Mouse (Mus musculus): ENCODE results near the gene Cenpp.
"Not testable (repeated sequence)": the region's sequence is repeated elsewhere in the genome, so short reads cannot be mapped to it uniquely, and the experiment has no call there.

Gene Cenpp

DNA sequence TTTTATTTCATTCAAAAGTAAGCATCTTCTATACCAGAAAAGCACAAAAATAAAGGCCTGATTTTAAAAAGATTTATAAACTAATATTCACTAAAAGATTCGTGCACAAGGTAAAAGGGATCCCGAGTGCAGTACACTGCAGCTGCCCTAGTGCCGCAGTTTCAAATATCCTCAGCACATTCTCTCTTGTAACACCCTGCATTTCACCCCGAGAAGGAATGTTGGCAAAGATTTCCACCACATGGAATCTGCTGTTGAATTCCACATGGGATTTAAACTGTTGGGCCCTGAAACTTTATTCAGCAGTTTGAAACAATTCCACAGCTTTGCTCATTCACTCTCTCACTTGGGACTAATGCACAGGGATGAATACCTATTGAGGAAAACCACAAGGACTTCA, 44.9 kb downstream of the Cenpp start, which contains the start of gene Ogn:
Gene Ogn, plus strand, starts transcription at position 333 of the 400 bp plus-strand sequence.
- no peak for DNase-seq (ENCODE audit: low spot score in 2 of 2)

DNA sequence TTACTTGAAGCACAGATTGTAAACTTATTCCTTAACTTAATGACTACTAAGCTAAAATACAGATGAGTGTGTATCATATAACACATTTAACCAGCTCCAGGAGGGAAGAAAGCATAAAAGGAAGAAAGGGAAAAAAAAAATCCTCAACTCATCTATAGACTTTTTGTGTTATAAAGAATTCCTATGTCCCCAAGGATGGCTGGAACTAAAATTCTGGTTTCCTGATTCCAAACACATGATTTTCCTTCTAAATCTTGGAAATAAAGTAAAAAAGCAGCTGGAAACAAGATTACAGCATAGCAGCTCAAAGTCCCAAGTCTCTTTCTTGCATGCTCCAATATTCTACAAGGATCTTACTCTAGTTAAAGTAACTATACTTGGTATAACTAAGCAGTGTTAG, 49.0 kb downstream of the Cenpp start:
- no peak for DNase-seq (ENCODE audit: low spot score in 2 of 2)

DNA sequence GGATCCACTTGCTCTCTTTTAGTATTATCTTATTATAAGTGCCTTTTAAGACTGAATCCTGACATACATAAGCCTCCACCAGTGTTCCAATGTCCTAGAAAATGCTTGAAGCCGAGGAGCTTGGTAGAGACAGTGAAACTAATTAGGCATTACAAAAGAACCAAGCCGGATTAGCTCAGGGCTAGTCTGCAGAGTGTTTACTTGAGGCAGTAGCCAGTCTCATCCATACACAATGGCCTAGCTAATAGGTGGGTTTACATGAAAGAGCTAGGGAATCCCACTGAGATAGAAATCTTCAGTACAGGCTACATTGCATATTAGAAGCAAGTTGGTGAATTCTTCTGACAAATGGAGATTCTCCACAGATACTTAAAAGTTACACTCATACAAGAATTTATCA, 50.0 kb downstream of the Cenpp start:
- not testable (repeated sequence) for DNase-seq (ENCODE audit: low spot score in 2 of 2)

DNA sequence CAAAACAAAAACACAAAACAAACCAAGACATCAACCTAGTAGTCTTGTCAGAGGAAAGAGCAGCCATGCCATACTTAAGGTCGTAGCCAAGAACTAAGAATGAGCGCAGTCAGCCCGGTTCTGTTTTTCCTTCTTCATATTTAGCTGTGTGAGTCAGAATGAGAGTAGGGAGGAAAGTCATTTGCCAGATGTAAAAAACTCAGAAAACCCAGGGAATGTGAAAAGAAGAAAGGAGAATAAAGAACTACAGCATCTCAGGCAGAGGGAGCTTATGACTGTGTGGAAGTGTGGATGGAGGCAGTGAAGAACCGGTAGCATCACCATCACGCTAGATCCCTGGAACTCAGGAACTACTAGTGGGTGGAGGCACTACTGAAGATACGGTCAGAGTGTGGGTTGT, 66.5 kb downstream of the Cenpp start:
- DNase-seq (ENCODE audit: low spot score in 2 of 2): no peak

DNA sequence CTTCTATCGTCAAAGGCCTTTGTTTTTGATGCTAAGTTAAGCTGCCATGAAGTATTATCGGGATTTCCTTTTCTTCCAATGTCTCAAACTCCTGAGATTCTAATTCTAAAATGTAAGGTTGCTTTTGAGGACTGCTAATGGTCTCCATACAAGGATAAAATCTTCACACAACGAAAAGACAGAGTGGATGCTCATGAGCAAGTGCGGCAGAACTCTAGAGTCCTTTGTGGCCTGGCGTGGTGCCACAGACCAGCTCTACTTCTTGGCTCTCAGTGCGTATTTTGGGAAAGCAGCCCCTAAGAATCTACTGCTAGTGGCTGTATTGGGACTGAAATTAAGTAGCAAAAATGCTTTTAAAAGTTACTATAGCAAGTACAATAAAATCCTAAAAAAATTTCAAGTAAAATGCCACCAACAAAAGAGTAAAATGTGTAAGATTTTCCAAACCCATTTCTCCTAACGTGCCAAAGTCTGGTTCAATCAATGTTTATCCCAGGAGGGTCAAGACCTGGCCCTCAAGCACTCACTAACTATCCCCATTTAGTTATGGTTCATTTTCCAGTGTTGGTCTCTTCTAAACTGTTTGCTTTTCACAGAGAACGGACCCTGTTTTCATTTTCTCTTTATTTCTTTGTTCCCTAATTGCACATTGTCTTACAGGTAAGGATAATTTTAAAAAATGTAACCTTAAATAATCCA, 68.1 kb downstream of the Cenpp start:
- no peak for DNase-seq (ENCODE audit: low spot score in 2 of 2)

DNA sequence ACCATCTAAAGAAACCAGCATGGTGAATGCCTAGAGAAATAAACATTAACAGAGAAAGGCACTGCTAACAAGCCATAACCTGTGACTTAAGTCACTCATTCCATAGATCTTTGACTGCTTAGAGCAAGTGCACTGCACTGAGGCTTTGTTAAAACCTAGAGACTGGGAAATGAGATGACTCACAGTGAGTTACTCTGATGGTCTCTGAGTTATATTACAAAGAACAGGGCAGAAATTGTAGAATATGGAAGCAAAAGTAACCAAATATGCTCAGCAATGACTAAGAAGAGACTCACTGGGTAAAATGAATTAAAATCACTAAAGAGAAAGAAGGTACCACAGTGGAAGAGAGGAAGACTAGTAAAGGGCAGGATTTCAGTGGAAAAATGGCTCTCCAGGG, 68.7 kb downstream of the Cenpp start:
- DNase-seq (ENCODE audit: low spot score in 2 of 2): no peak

DNA sequence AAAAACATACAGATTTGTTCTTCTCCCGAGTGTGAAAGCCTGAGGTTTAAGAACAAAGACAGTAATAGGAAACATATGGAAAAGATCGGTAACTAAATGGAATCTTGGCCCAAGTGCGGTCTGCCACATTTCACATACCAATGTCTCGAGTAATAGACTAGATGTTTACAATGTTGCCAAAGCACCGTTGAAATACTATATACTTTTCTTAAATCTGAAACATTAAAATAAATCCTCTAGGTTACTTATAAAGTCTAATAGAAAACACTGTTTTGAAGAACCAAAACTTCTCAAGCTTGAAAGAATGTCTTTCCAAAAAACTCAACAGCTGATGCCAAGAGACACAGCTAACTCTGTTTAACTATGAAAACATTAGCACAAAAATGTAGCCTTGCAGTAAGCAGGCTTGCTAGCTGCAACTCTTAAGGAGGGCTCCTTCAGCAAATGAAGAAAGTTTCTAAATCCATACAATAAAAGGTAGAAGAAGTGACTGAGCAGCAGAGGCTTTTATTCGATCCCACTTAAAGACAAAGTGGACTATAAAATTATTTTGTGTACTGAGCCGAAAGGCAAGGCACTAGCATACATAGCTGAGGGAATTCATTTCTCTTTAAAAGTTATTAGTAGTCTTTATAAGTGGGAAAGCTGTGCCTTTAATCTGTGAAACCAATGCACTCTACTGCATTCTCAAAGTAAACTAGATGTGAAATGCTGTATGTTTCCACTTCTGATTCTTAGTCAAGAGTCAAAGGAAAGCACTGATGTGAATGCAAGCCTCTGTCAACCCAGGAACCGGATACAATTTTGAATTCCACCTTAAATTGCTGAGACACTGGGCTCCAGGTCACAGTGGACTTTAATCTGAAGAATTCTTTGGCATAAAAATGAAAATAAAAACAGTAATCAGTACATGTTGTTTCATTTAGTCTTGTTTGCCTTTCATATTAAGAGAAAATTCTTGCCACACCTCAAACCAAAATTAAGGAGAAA, 70.7 kb downstream of the Cenpp start, which contains the start of gene Omd:
Gene Omd, plus strand, starts transcription at position 922 of the 990 bp plus-strand sequence.
- no peak for DNase-seq (ENCODE audit: low spot score in 2 of 2)

DNA sequence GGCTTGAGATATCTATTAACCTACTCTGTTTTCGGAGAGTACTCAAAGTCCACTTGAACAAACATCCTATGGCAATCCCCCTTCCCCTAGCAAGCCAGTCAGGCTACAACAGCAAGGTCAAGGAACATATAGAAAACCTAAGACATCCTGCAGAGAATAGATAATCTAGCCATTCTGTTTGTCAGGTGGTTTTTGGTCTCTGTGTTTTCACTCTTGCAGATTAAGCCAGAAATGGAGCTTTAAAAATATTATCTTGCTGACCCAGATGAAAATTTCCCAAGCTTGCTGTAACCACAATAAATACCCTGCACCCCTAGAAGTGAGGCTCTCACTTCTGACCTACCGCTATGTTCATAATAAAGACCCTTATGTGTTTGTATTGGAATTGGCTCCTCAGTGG, 81.2 kb downstream of the Cenpp start:
- no peak for DNase-seq (ENCODE audit: low spot score in 2 of 2)

DNA sequence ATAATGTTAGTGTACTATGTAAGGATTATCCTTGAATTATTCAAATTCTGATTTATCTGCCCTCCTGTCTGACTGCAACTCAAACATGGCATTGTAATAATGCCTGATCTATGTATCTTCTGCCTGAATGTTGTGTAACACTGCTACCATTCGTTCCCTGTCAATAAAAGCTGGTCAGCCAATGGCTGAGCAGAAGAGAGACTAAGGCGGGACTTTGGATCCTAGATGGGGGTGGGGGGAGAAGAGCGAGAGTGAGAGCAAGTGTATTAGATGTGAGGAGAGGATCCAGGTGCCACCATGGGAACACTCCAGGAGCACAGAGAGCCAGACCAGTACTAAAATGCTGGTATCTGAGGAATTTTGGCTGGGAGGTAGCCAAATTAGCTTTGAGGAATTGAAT, 82.2 kb downstream of the Cenpp start:
- DNase-seq (ENCODE audit: low spot score in 2 of 2): no peak

DNA sequence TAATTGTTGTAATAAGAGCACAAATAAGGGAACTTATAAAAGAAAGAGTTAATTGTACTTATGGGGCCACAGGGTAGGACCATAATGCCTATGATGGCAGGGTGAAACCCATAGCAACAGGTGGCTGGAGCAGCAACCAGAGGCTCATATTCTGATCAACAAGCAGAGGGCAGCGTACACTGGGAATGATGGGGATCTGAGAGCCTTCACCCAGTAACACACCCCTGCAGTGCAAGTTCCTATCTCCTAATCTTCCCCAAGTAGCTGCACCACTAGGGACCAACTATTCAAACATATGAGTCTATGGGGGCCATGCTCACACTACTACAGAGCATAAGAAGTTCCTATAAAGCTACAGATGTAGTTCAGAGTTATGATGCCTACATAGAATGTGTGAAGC, 88.2 kb downstream of the Cenpp start:
- DNase-seq (ENCODE audit: low spot score in 2 of 2): no peak

DNA sequence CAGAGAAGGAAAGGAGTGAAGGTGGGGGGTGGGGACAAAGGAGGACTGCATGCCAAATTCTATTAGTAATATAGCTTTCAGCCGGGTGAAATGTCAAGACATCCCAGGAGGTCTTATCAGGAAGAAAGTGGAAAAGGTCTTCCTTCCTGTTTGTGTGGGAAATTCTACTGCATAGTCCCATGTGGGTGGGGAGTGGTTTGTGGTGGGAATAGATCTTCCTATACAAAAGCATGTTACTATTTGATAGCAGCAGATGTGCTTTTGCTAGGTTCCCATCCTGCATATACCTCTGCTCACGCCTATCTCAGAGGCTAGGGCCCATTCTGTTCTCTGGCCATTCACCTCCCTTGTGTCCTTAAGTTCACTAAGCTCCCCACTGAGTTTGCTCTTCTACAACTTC, 91.7 kb downstream of the Cenpp start:
- no peak for DNase-seq (ENCODE audit: low spot score in 2 of 2)

DNA sequence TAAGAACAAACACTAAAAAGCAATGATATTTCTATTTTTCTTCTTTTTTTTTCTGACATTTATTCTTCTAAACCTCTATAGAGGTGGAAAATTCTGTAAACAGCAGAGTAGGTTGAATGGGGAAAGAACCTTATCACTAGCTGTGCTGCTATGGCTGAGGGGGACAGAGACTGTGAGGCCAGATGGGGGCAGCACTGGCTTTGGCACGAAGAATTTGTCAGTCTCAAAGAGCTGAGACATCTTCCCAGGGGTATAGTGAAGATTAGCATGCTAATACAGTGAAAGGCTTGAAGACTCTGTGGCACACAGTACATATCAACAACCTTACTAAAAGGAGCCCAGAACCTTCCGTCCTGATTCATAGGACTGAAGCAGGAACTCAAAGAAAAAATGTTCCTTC, 93.4 kb downstream of the Cenpp start:
- DNase-seq (ENCODE audit: low spot score in 2 of 2): no peak

DNA sequence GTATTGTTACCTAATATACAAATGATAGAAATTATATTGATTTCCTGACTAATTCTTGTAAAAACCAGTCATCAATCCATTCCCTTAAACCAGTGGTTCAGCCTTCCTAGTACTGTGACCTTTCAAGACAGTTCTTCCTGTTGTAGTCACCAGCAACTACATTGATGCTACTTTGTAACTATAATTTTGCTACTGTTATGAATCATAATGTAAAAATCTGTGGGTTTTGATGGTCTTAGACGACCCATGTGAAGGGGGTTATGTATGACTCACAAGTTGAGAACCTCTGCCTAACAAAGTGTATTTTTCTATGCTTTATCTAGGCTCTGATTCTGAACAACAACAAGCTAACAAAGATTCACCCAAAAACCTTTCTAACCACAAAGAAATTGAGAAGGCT, 95.7 kb downstream of the Cenpp start:
- no peak for DNase-seq (ENCODE audit: low spot score in 2 of 2)

DNA sequence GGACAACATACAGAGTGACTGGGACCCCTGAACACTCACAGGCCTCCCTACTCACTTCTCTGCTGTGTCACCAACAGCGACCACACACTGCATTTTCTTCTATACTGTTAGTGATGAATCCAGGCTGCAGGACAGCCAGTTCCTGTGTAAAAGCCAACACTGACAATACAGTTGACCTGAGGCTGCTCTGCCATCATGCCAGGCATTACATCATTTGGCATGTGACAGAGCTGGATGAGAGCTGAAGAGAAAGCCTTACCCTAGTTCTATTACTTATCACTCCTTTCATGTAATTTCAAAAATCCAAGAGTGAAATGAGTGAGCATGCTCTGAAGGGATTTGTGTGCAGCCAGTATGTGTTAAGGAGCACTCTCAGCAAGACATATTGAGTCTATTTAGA, 96.4 kb downstream of the Cenpp start:
- no peak for DNase-seq (ENCODE audit: low spot score in 2 of 2)

DNA sequence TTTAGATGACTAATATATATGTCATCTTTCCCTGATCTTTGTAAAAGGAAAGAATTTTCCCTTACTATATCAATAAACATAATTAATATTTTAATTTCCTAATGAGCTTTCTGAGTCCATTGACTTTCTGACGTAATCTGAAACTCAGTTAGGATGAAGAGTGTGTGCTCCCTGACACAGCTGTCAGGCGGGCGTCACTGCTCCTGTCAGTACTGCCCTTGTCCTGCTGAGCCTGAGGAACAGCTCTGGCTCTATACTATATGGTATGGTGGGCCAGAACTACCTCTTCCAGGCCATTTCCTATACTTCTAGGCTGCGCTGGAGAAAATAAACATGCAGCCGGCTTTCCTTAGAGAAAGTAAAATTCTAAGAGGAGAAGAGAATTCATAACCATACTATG, 98.1 kb downstream of the Cenpp start:
- no peak for DNase-seq (ENCODE audit: low spot score in 2 of 2)

DNA sequence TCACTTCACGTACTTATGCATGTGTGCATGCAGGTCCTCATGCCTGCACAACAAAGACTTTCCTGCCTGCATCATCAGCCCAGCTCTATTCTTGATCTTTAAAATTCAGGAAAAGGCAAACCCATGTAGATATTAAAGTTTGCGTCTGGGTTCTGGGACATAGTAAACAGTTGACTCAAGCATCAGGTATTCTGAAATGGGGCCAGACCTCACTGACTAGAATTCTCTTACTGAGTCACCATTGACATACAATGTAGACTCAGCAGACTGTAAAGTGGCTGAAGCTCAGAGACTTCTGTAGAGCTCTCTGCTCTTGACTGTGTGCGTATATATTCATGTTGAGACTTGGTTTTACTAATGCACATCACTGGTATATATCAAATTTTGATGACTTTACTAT, 103.0 kb downstream of the Cenpp start:
- no peak for DNase-seq (ENCODE audit: low spot score in 2 of 2)

DNA sequence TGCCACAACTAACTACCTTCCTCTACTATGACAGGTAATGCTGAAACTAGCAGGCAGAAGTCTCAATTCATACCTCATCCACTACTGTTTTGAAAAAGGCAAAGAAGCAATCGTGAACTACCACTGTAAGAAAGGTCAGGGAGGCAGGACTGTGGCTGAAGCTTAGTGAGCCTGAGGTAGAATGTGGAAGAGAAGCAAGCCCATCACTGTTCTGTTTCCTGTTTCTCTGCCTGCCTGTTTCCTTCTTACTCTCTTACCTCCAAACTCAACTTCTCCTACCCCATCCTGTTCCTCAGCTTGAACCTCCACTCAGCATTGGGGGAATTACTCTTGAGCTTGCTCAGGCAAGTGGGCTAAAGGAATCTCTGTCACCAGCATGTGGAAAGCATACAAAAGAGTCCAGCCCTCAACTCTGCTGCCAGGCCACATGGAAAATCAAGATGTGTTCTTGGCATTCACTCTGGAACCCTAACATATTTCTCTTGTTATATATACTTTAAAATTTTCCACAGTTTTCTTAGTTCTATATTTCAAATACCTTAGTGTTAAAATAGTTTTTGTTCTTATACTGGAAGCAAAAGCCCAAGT, 104.9 kb downstream of the Cenpp start:
- DNase-seq (ENCODE audit: low spot score in 2 of 2): no peak

DNA sequence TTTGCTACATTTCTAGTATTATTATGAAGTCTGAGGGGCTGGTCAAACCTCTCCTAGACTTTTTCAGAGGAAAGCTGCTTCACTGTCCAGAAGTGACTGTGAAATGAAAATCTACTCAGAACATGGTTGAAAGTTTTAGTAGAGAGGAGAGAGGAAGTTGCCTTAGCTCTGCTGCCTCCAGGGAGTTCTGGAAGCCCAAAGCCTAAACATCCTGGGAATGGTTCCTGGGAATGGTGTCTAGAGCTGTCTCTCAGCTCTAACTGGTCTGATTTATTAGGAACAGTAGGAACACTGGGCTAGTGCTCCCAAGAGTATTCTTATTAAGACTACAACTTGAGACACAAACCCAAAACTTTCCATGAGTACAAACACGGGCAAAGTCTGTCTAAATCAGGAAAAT, 106.1 kb downstream of the Cenpp start:
- no peak for DNase-seq (ENCODE audit: low spot score in 2 of 2)

DNA sequence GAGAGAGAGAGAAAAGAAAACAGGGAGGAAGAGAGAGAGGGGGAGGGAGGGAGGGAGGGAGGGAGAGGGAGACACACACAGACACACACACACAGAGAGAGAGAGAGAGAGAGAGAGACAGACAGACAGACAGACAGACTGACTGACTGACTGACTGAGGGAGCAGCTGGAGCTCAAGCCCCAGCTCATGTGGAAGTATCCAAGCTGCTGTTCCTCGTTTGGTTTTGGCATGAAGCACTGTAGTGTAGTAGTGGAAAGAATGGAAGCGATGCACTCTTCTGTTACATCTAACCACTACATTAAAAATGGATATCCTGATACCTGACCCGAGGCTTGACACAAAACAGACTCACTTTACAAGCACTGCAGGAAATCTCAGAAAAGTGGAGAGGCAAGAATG, 106.9 kb downstream of the Cenpp start:
- no peak for DNase-seq (ENCODE audit: low spot score in 2 of 2)

DNA sequence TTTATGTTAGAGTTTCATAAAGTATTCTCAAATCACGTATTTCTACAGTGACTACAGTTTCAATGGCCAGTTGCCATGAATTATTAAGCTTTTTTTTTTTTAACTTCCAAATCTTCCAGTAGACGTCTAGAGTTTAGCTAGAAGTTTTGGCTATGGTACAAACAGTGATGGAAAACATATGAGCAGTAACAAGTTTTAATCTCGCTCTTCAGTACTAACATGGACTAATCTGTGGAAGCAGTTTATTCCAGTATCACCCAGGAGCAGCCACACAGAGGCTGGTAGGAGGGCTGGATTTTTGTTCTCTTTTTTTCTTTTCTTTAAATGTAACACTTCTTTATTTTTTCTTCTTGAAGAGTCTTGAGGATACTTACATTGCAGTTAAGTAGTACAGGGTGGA, 108.3 kb downstream of the Cenpp start, which contains the start of gene Aspn:
Gene Aspn, plus strand, starts transcription at position 165 of the 400 bp plus-strand sequence.
- DNase-seq (ENCODE audit: low spot score in 2 of 2): no peak

DNA sequence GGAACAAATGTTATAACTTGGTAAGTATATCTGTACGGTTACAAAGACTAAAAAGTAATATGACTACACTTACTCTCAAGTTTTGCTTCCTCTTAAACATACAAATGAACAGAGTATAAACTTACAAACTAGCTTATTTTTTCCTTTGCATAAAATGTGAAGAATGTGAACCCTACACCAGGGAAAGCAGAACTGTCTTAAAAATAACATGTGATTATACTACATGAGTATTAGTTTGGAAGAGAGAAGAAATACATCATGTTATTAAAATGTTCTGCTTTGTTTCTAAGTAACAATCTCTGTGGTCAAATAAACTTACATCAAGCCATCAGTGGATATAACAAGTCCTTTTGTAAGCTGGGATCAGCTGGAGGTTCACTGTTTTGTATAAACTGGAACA, 113.9 kb downstream of the Cenpp start:
- no peak for DNase-seq (ENCODE audit: low spot score in 2 of 2)

DNA sequence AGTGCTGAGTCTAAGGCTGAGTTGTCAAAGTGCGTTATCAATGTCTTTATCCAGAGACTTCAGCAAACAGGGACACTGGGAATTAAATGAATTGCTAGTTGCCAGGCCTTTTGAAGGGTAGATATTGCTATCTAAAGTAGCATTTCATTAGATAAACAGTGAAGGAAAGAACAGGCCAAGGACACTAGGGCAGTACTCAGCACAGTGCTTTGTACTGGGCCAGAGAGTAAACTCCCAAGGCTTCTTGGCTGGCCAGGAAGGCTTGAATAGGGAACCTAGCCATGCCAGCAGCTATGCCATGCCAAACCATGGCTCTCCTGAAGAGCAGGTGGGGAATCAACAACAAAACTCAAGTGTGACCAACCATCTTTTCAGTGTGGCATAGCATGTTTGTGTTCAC, 115.6 kb downstream of the Cenpp start:
- no peak for DNase-seq (ENCODE audit: low spot score in 2 of 2)

DNA sequence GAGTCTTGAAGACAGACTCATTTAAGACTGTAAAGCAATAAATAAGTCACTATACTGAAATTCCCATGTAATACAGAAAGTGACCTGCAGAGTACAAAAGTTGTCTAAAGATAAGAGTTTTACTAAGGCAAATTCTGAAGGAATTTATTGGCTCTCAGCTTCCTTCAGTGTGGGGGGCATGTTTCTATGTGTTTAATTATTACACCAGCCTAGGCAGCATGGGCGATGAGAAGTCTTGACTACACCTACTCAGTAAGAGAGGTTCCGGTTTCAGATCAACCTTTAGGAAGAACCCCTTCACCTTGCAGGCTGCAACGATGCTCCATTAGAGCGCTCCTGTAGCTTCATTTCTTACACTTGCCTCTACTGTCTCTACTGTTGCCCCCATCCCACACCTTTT, 121.9 kb downstream of the Cenpp start:
- no peak for DNase-seq (ENCODE audit: low spot score in 2 of 2)

Measured in left cerebral cortex, adult 9 months (tissue).